Mouse (Mus musculus) kidney, postnatal 0 days (tissue): ENCODE measurements around the gene Ubac2. TPM values are rescaled to one million over a fixed set of nuclear protein-coding genes. Genes with fewer than 3 reads are reported as not detected.
"Not testable (repeated sequence)": the region's sequence is repeated elsewhere in the genome, so short reads cannot be mapped to it uniquely, and the experiment has no call there.

Experiments
- ATAC-seq: fragments of 200-750 bp; cut with Nextera tagmentation; replicated peaks from 2 replicates; pipeline ENCODE4 v1.8.0; 2017; ENCODE audit warnings: low read depth, moderate number of reproducible peaks, moderate TSS enrichment, moderate library complexity; ENCODE audit not compliant: low FRiP score
- DNase-seq: peaks from one replicate; pipeline ENCODE4 v3.0.0-alpha.2; 2016; ENCODE audit warnings: low spot score
- H3K27ac ChIP-seq: fragments of 300-500 bp; sonication (generic); 2 replicates; pipeline ENCODE4 v1.5.1; 2014; ENCODE audit warnings: mild to moderate bottlenecking
- H3K27me3 ChIP-seq: fragments of 300-500 bp; sonication (generic); 2 replicates; pipeline ENCODE4 v1.6.1; 2014; ENCODE audit warnings: low read length, mixed read lengths; ENCODE audit not compliant: insufficient read depth
- H3K36me3 ChIP-seq: fragments of 300-500 bp; sonication (generic); 2 replicates; pipeline ENCODE4 v1.6.1; 2014; ENCODE audit warnings: low read length, mixed read lengths; ENCODE audit not compliant: insufficient read depth
- H3K4me1 ChIP-seq: fragments of 300-500 bp; sonication (generic); replicated peaks from 2 replicates; pipeline ENCODE4 v1.6.1; 2014; ENCODE audit warnings: antibody characterized with exemption, low read length, mixed read lengths; ENCODE audit not compliant: insufficient read depth
- H3K4me2 ChIP-seq: fragments of 300-500 bp; sonication (generic); 2 replicates; pipeline ENCODE4 v1.6.1; 2014; ENCODE audit warnings: mild to moderate bottlenecking, low read length, moderate library complexity, mixed read lengths
- H3K4me3 ChIP-seq: fragments of 300-500 bp; sonication (generic); replicated peaks from 2 replicates; pipeline ENCODE4 v1.5.1; 2014; ENCODE audit warnings: low read depth, low read length
- H3K9ac ChIP-seq: fragments of 300-500 bp; sonication (generic); 2 replicates; pipeline ENCODE4 v1.6.1; 2014; ENCODE audit warnings: low read depth, low read length
- H3K9me3 ChIP-seq: fragments of 300-500 bp; sonication (generic); replicated peaks from 2 replicates; pipeline ENCODE4 v1.6.1; 2016; ENCODE audit warnings: low read length, inconsistent platforms, mixed read lengths
- CTCF ChIP-seq: IDR thresholded peaks from 2 replicates; pipeline ENCODE4 v1.5.1; 2016; ENCODE audit warnings: antibody characterized with exemption, low read depth, mild to moderate bottlenecking, moderate library complexity
- WGBS: fragments of 180-500 bp; shearing (Covaris S2); extraction: QIAGEN DNeasy Blood & Tissue Kit; methylation state at CpG from one replicate; pipeline ENCODE4 v1.1.7; 2014; 5-methylcytosine and 5-hydroxymethylcytosine counted together
- polyA plus RNA-seq: library from polyadenylated mRNA; unstranded; fragments of >200 nt; fragmentation: Nextera tagmentation; extraction: Ambion mirVana; gene quantifications from 2 replicates; pipeline ENCODE4 v1.2.1, GENCODE M21; 2015

Gene Ubac2
- polyA plus RNA-seq, 1 experiment from 2014 or later: 70.2 TPM

GRCm38 (mm10) chr14:122063599-122063998, 185.2 kb downstream of the Ubac2 start:
- ATAC-seq (no peak), DNase-seq (no peak)
- no peaks in the 10 kb centered on the region for H3K36me3 ChIP-seq
- H3K9me3 ChIP-seq: no peaks in the 10 kb centered on the region
- no peak overlapping the region for H3K9ac ChIP-seq
- no peaks in the 10 kb centered on the region for H3K4me1 ChIP-seq
- H3K4me3 ChIP-seq: no peak overlapping the region
- no peak overlapping the region for H3K4me2 ChIP-seq
- no peaks in the 10 kb centered on the region for H3K27me3 ChIP-seq
- 72% methylated on average over 5 of the region's 5 CpGs for WGBS
- TF ChIP-seq CTCF: no peak
- no peak overlapping the region for H3K27ac ChIP-seq

GRCm38 (mm10) chr14:122064519-122064918, 186.1 kb downstream of the Ubac2 start:
- Histone ChIP-seq H3K4me2 (no peak overlapping the region), H3K4me1 (no peaks in the 10 kb centered on the region), H3K4me3 (no peak overlapping the region), H3K9ac (no peak overlapping the region), H3K9me3 (no peaks in the 10 kb centered on the region), H3K36me3 (no peaks in the 10 kb centered on the region), H3K27ac (no peak overlapping the region), H3K27me3 (no peaks in the 10 kb centered on the region)
- ATAC-seq (no peak), DNase-seq (peak; percentile 76)
- 4% methylated on average over 2 of the region's 2 CpGs for WGBS
- peak; percentile 97 for TF ChIP-seq CTCF

GRCm38 (mm10) chr14:122066243-122066642, 187.8 kb downstream of the Ubac2 start:
- H3K27ac ChIP-seq: no peak overlapping the region
- no peak for DNase-seq
- H3K36me3 ChIP-seq: no peaks in the 10 kb centered on the region
- no peaks in the 10 kb centered on the region for H3K27me3 ChIP-seq
- TF ChIP-seq CTCF: no peak
- no peak overlapping the region for H3K9ac ChIP-seq
- H3K9me3 ChIP-seq: no peaks in the 10 kb centered on the region
- 54% methylated on average over 4 of the region's 4 CpGs for WGBS
- no peak overlapping the region for H3K4me3 ChIP-seq
- no peak overlapping the region for H3K4me2 ChIP-seq
- no peak for ATAC-seq
- H3K4me1 ChIP-seq: no peaks in the 10 kb centered on the region; the same call in 1 of the 2 replicates

GRCm38 (mm10) chr14:122068036-122068435, 189.6 kb downstream of the Ubac2 start:
- DNase-seq, H3K27ac ChIP-seq, H3K4me2 ChIP-seq, H3K27me3 ChIP-seq, H3K9ac ChIP-seq, ATAC-seq, H3K9me3 ChIP-seq, H3K4me1 ChIP-seq, H3K4me3 ChIP-seq, H3K36me3 ChIP-seq: not testable (repeated sequence)
- 66% methylated on average over 3 of the region's 3 CpGs for WGBS

GRCm38 (mm10) chr14:122068801-122069695, 190.6 kb downstream of the Ubac2 start:
- TF ChIP-seq CTCF: no peak; the same call in 1 of the 2 replicates
- DNase-seq (peak; percentile 82), ATAC-seq (no peak)
- Histone ChIP-seq H3K9ac (0 out of 2 replicates have a peak overlapping the region, but pooled peaks have one; percentile 15), H3K4me2 (no peak overlapping the region), H3K27ac (no peak overlapping the region), H3K4me3 (no peak overlapping the region), H3K27me3 (no peaks in the 10 kb centered on the region), H3K4me1 (no peaks in the 10 kb centered on the region; the same call in 1 of the 2 replicates), H3K36me3 (no peaks in the 10 kb centered on the region), H3K9me3 (no peaks in the 10 kb centered on the region)
- 54% methylated on average over 11 of the region's 11 CpGs for WGBS

- ATAC-seq (no peak), DNase-seq (no peak)
- no peaks in the 10 kb centered on the region; the same call in 1 of the 2 replicates for H3K4me1 ChIP-seq
- H3K9ac ChIP-seq: no peak overlapping the region
- no peaks in the 10 kb centered on the region for H3K27me3 ChIP-seq
- no peak overlapping the region for H3K27ac ChIP-seq
- no peaks in the 10 kb centered on the region for H3K36me3 ChIP-seq
- no peak overlapping the region for H3K4me2 ChIP-seq
- H3K9me3 ChIP-seq: no peaks in the 10 kb centered on the region
- no peak for TF ChIP-seq CTCF
- WGBS: 76% methylated on average over 3 of the region's 3 CpGs
- no peak overlapping the region for H3K4me3 ChIP-seq
These were observed 191.5 kb downstream of the Ubac2 start for GRCm38 (mm10) chr14:122069948-122070347.

Other genes with a start within 250 kb of the Ubac2 start
- 11.1 TPM in 2 replicates for gene Dock9, start 80.8 kb upstream of the Ubac2 start, polyA plus RNA-seq
- gene Gpr18, start 37.2 kb downstream of the Ubac2 start, polyA plus RNA-seq: 0.08 and 0.11 TPM in 2 replicates
- 1.5 and 1.9 TPM in 2 replicates for gene Gpr183, start 86.6 kb downstream of the Ubac2 start, polyA plus RNA-seq
- 0.15 TPM in 1 of 2 replicates, not detected in the other for gene Timm8a2, start 156.1 kb downstream of the Ubac2 start, polyA plus RNA-seq
- gene Tm9sf2, start 228.4 kb downstream of the Ubac2 start, polyA plus RNA-seq: 221 and 232 TPM in 2 replicates